Mouse (Mus musculus): ENCODE measurements at regions not wholly inside any gene's neighbourhood (a gene's known extent, or its start where the extent isn't known, plus 50 kb on each side); places are given as distances from the start of the nearest gene placed in this dataset.
"Not testable (repeated sequence)": the region's sequence is repeated elsewhere in the genome, so short reads cannot be mapped to it uniquely, and the experiment has no call there.

- H3K27me3 ChIP-seq (ENCODE audit: control insufficient read depth, insufficient read depth, low read length); intact Hi-C loops (cut with DNase I); H3K27ac ChIP-seq; H3K9ac ChIP-seq (ENCODE audit: low read depth, low read length); H3K4me3 ChIP-seq; H3K36me3 ChIP-seq (ENCODE audit: control insufficient read depth, insufficient read depth, low read length); H3K4me1 ChIP-seq (ENCODE audit: control insufficient read depth, insufficient read depth, low read length); H3K79me2 ChIP-seq (replicated peaks; ENCODE audit: control insufficient read depth, insufficient read depth, low read length): not testable (repeated sequence)
- 92% methylated on average over 2 of the region's 3 CpGs for WGBS
- peak; percentile 6 to 20 for DNase-seq
These were observed 77.5 kb downstream of the Gm15319 start for GRCm38 (mm10) chr8:20285523-20285922.

GRCm38 (mm10) chr8:20284856-20285255 lies 78.2 kb downstream of the Gm15319 start:
- intact Hi-C loops (cut with DNase I); H3K9ac ChIP-seq (ENCODE audit: low read depth, low read length); H3K4me1 ChIP-seq (ENCODE audit: control insufficient read depth, insufficient read depth, low read length); H3K36me3 ChIP-seq (ENCODE audit: control insufficient read depth, insufficient read depth, low read length); H3K27ac ChIP-seq; H3K4me3 ChIP-seq; H3K27me3 ChIP-seq (ENCODE audit: control insufficient read depth, insufficient read depth, low read length); H3K79me2 ChIP-seq (replicated peaks; ENCODE audit: control insufficient read depth, insufficient read depth, low read length): not testable (repeated sequence)
- WGBS: 72% methylated on average over 6 of the region's 6 CpGs
- DNase-seq: peak; percentile 33 to 35

GRCm38 (mm10) chr8:20283141-20283540 lies 79.9 kb downstream of the Gm15319 start:
- no CpG with 5 or more reads among the region's 3 CpGs for WGBS
- DNase-seq: peak in 1 of 2 experiments; percentile 18
- H3K79me2 ChIP-seq (replicated peaks; ENCODE audit: control insufficient read depth, insufficient read depth, low read length); intact Hi-C loops (cut with DNase I); H3K27ac ChIP-seq; H3K9ac ChIP-seq (ENCODE audit: low read depth, low read length); H3K4me3 ChIP-seq; H3K27me3 ChIP-seq (ENCODE audit: control insufficient read depth, insufficient read depth, low read length); H3K4me1 ChIP-seq (ENCODE audit: control insufficient read depth, insufficient read depth, low read length); H3K36me3 ChIP-seq (ENCODE audit: control insufficient read depth, insufficient read depth, low read length): not testable (repeated sequence)

- H3K9ac ChIP-seq (ENCODE audit: low read depth, low read length); H3K79me2 ChIP-seq (replicated peaks; ENCODE audit: control insufficient read depth, insufficient read depth, low read length); H3K4me3 ChIP-seq; H3K27ac ChIP-seq; H3K36me3 ChIP-seq (ENCODE audit: control insufficient read depth, insufficient read depth, low read length); H3K4me1 ChIP-seq (ENCODE audit: control insufficient read depth, insufficient read depth, low read length); intact Hi-C loops (cut with DNase I); H3K27me3 ChIP-seq (ENCODE audit: control insufficient read depth, insufficient read depth, low read length): not testable (repeated sequence)
- 95% methylated on average over 14 of the region's 14 CpGs for WGBS
- peak in 1 of 2 experiments; percentile 16 for DNase-seq
These were observed 81.7 kb downstream of the Gm15319 start for GRCm38 (mm10) chr8:20281201-20281887.

- WGBS: 88% methylated on average over 1 of the region's 1 CpGs
- H3K27ac ChIP-seq; H3K4me3 ChIP-seq; H3K9ac ChIP-seq (ENCODE audit: low read depth, low read length); DNase-seq; H3K27me3 ChIP-seq (ENCODE audit: control insufficient read depth, insufficient read depth, low read length); H3K36me3 ChIP-seq (ENCODE audit: control insufficient read depth, insufficient read depth, low read length); H3K79me2 ChIP-seq (replicated peaks; ENCODE audit: control insufficient read depth, insufficient read depth, low read length); H3K4me1 ChIP-seq (ENCODE audit: control insufficient read depth, insufficient read depth, low read length); intact Hi-C loops (cut with DNase I): not testable (repeated sequence)
These were observed 85.3 kb downstream of the Gm15319 start for GRCm38 (mm10) chr8:20277701-20278100.

GRCm38 (mm10) chr8:20276661-20277060 lies 86.3 kb downstream of the Gm15319 start:
- H3K4me3 ChIP-seq; H3K4me1 ChIP-seq (ENCODE audit: control insufficient read depth, insufficient read depth, low read length); H3K27me3 ChIP-seq (ENCODE audit: control insufficient read depth, insufficient read depth, low read length); intact Hi-C loops (cut with DNase I); H3K9ac ChIP-seq (ENCODE audit: low read depth, low read length); H3K27ac ChIP-seq; H3K36me3 ChIP-seq (ENCODE audit: control insufficient read depth, insufficient read depth, low read length); H3K79me2 ChIP-seq (replicated peaks; ENCODE audit: control insufficient read depth, insufficient read depth, low read length); DNase-seq: not testable (repeated sequence)
- WGBS: 88% methylated on average over 1 of the region's 1 CpGs

GRCm38 (mm10) chr8:20273844-20274243 lies 89.2 kb downstream of the Gm15319 start:
- H3K79me2 ChIP-seq (replicated peaks; ENCODE audit: control insufficient read depth, insufficient read depth, low read length); H3K27me3 ChIP-seq (ENCODE audit: control insufficient read depth, insufficient read depth, low read length); intact Hi-C loops (cut with DNase I); H3K4me1 ChIP-seq (ENCODE audit: control insufficient read depth, insufficient read depth, low read length); DNase-seq; H3K9ac ChIP-seq (ENCODE audit: low read depth, low read length); H3K36me3 ChIP-seq (ENCODE audit: control insufficient read depth, insufficient read depth, low read length); H3K4me3 ChIP-seq; H3K27ac ChIP-seq: not testable (repeated sequence)
- WGBS: 78% methylated on average over 4 of the region's 5 CpGs

- H3K4me3 ChIP-seq; H3K9ac ChIP-seq (ENCODE audit: low read depth, low read length); H3K79me2 ChIP-seq (replicated peaks; ENCODE audit: control insufficient read depth, insufficient read depth, low read length); H3K36me3 ChIP-seq (ENCODE audit: control insufficient read depth, insufficient read depth, low read length); H3K27ac ChIP-seq; H3K4me1 ChIP-seq (ENCODE audit: control insufficient read depth, insufficient read depth, low read length); H3K27me3 ChIP-seq (ENCODE audit: control insufficient read depth, insufficient read depth, low read length); intact Hi-C loops (cut with DNase I): not testable (repeated sequence)
- DNase-seq: peak; percentile 29 to 44
- WGBS: 87% methylated on average over 14 of the region's 14 CpGs
These were observed 95.4 kb downstream of the Gm15319 start for GRCm38 (mm10) chr8:20267520-20268127.

- DNase-seq: peak; percentile 45 to 65
These were observed 96.2 kb downstream of the Gm15319 start for GRCm38 (mm10) chr8:20266776-20267175.

GRCm38 (mm10) chr8:20264612-20265011 lies 98.4 kb downstream of the Gm15319 start:
- DNase-seq; H3K4me3 ChIP-seq; H3K36me3 ChIP-seq (ENCODE audit: control insufficient read depth, insufficient read depth, low read length); H3K4me1 ChIP-seq (ENCODE audit: control insufficient read depth, insufficient read depth, low read length); H3K27me3 ChIP-seq (ENCODE audit: control insufficient read depth, insufficient read depth, low read length); H3K27ac ChIP-seq; H3K79me2 ChIP-seq (replicated peaks; ENCODE audit: control insufficient read depth, insufficient read depth, low read length); H3K9ac ChIP-seq (ENCODE audit: low read depth, low read length); intact Hi-C loops (cut with DNase I): not testable (repeated sequence)
- WGBS: 64% methylated on average over 1 of the region's 1 CpGs

More at GRCm38 (mm10) chr8:20266776-20267175, 96.2 kb downstream of the Gm15319 start:
- H3K9ac ChIP-seq (ENCODE audit: low read depth, low read length); H3K27ac ChIP-seq; H3K79me2 ChIP-seq (replicated peaks; ENCODE audit: control insufficient read depth, insufficient read depth, low read length); intact Hi-C loops (cut with DNase I); H3K4me3 ChIP-seq; H3K36me3 ChIP-seq (ENCODE audit: control insufficient read depth, insufficient read depth, low read length); H3K27me3 ChIP-seq (ENCODE audit: control insufficient read depth, insufficient read depth, low read length); H3K4me1 ChIP-seq (ENCODE audit: control insufficient read depth, insufficient read depth, low read length): not testable (repeated sequence)
- 91% methylated on average over 3 of the region's 3 CpGs for WGBS
